Mouse (Mus musculus): ENCODE measurements around the gene Arid1b. TPM values are rescaled to one million over a fixed set of nuclear protein-coding genes. Genes with fewer than 3 reads are reported as not detected.

Arid1b gene
- polyA plus RNA-seq, 1 experiment from 2014 or later, result 12.2 TPM

- WGBS, result 71% methylated on average over 10 of the region's 10 CpGs
- Histone ChIP-seq H3K9ac (ENCODE audit: low read length) (no peak overlapping the region), H3K9me3 (ENCODE audit: control insufficient read depth, low read length) (no peaks in the 10 kb centered on the region), H3K4me3 (ENCODE audit: low read depth, low read length) (no peak overlapping the region), H3K27ac (ENCODE audit: low read depth, low read length) (no peak overlapping the region), H3K4me2 (no peak overlapping the region), H3K36me3 (ENCODE audit: control insufficient read depth, insufficient read depth, low read length) (no peaks in the 10 kb centered on the region), H3K4me1 (ENCODE audit: control insufficient read depth, insufficient read depth, low read length) (peaks cover 52% of the 10 kb centered on the region), H3K27me3 (ENCODE audit: control insufficient read depth, insufficient read depth, low read length) (no peaks in the 10 kb centered on the region)
- DNase-seq (ENCODE audit: low spot score, missing footprints) (no peak), ATAC-seq (ENCODE audit: low FRiP score) (no peak)
Measured at GRCm38 (mm10) chr17:5008236-5008635, 14.1 kb downstream of the Arid1b start.

- 69% methylated on average over 5 of the region's 5 CpGs for WGBS
- Histone ChIP-seq H3K36me3 (ENCODE audit: control insufficient read depth, insufficient read depth, low read length) (no peaks in the 10 kb centered on the region), H3K4me3 (ENCODE audit: low read depth, low read length) (no peak overlapping the region), H3K4me2 (no peak overlapping the region), H3K27me3 (ENCODE audit: control insufficient read depth, insufficient read depth, low read length) (no peaks in the 10 kb centered on the region), H3K9ac (ENCODE audit: low read length) (no peak overlapping the region), H3K27ac (ENCODE audit: low read depth, low read length) (no peak overlapping the region), H3K9me3 (ENCODE audit: control insufficient read depth, low read length) (no peaks in the 10 kb centered on the region), H3K4me1 (ENCODE audit: control insufficient read depth, insufficient read depth, low read length) (peaks cover 51% of the 10 kb centered on the region)
- DNase-seq (ENCODE audit: low spot score, missing footprints) (no peak), ATAC-seq (ENCODE audit: low FRiP score) (no peak)
Measured at GRCm38 (mm10) chr17:5008761-5009160, 14.6 kb downstream of the Arid1b start.

- ATAC-seq (ENCODE audit: low FRiP score) (no peak), DNase-seq (ENCODE audit: low spot score, missing footprints) (no peak)
- 80% methylated on average over 12 of the region's 12 CpGs for WGBS
- H3K4me3 ChIP-seq (ENCODE audit: low read depth, low read length), result no peak overlapping the region
- no peak overlapping the region for H3K4me2 ChIP-seq
- peaks cover 43% of the 10 kb centered on the region for H3K4me1 ChIP-seq (ENCODE audit: control insufficient read depth, insufficient read depth, low read length)
- no peak overlapping the region for H3K27ac ChIP-seq (ENCODE audit: low read depth, low read length)
- H3K9ac ChIP-seq (ENCODE audit: low read length), result no peak overlapping the region
- H3K36me3 ChIP-seq (ENCODE audit: control insufficient read depth, insufficient read depth, low read length), result no peaks in the 10 kb centered on the region
- H3K27me3 ChIP-seq (ENCODE audit: control insufficient read depth, insufficient read depth, low read length), result no peaks in the 10 kb centered on the region
- no peaks in the 10 kb centered on the region for H3K9me3 ChIP-seq (ENCODE audit: control insufficient read depth, low read length)
Measured at GRCm38 (mm10) chr17:5009526-5010260, 15.6 kb downstream of the Arid1b start.

GRCm38 (mm10) chr17:5010781-5011180, 16.6 kb downstream of the Arid1b start:
- H3K36me3 ChIP-seq (ENCODE audit: control insufficient read depth, insufficient read depth, low read length), result no peaks in the 10 kb centered on the region
- H3K4me1 ChIP-seq (ENCODE audit: control insufficient read depth, insufficient read depth, low read length), result peaks cover 34% of the 10 kb centered on the region
- WGBS, result 85% methylated on average over 7 of the region's 7 CpGs
- no peak overlapping the region for H3K9ac ChIP-seq (ENCODE audit: low read length)
- no peak overlapping the region for H3K27ac ChIP-seq (ENCODE audit: low read depth, low read length)
- no peak for DNase-seq (ENCODE audit: low spot score, missing footprints)
- no peaks in the 10 kb centered on the region for H3K27me3 ChIP-seq (ENCODE audit: control insufficient read depth, insufficient read depth, low read length)
- no peak for ATAC-seq (ENCODE audit: low FRiP score)
- H3K9me3 ChIP-seq (ENCODE audit: control insufficient read depth, low read length), result no peaks in the 10 kb centered on the region
- H3K4me2 ChIP-seq, result no peak overlapping the region
- H3K4me3 ChIP-seq (ENCODE audit: low read depth, low read length), result no peak overlapping the region

- no peak for DNase-seq (ENCODE audit: low spot score, missing footprints)
- no peaks in the 10 kb centered on the region for H3K36me3 ChIP-seq (ENCODE audit: control insufficient read depth, insufficient read depth, low read length)
- H3K9ac ChIP-seq (ENCODE audit: low read length), result no peak overlapping the region
- no peak overlapping the region for H3K27ac ChIP-seq (ENCODE audit: low read depth, low read length)
- H3K4me1 ChIP-seq (ENCODE audit: control insufficient read depth, insufficient read depth, low read length), result peaks cover 26% of the 10 kb centered on the region
- no peak overlapping the region for H3K4me3 ChIP-seq (ENCODE audit: low read depth, low read length)
- no peak for ATAC-seq (ENCODE audit: low FRiP score)
- no peaks in the 10 kb centered on the region for H3K27me3 ChIP-seq (ENCODE audit: control insufficient read depth, insufficient read depth, low read length)
- H3K9me3 ChIP-seq (ENCODE audit: control insufficient read depth, low read length), result no peaks in the 10 kb centered on the region
- WGBS, result 85% methylated on average over 3 of the region's 3 CpGs
- H3K4me2 ChIP-seq, result no peak overlapping the region
Measured at GRCm38 (mm10) chr17:5012091-5012490, 18.0 kb downstream of the Arid1b start.

- Histone ChIP-seq H3K4me2 (no peak overlapping the region), H3K36me3 (ENCODE audit: control insufficient read depth, insufficient read depth, low read length) (no peaks in the 10 kb centered on the region), H3K4me1 (ENCODE audit: control insufficient read depth, insufficient read depth, low read length) (peaks cover 22% of the 10 kb centered on the region), H3K9ac (ENCODE audit: low read length) (no peak overlapping the region), H3K9me3 (ENCODE audit: control insufficient read depth, low read length) (no peaks in the 10 kb centered on the region), H3K4me3 (ENCODE audit: low read depth, low read length) (no peak overlapping the region), H3K27ac (ENCODE audit: low read depth, low read length) (no peak overlapping the region), H3K27me3 (ENCODE audit: control insufficient read depth, insufficient read depth, low read length) (no peaks in the 10 kb centered on the region)
- DNase-seq (ENCODE audit: low spot score, missing footprints) (no peak), ATAC-seq (ENCODE audit: low FRiP score) (no peak)
- 78% methylated on average over 4 of the region's 4 CpGs for WGBS
Measured at GRCm38 (mm10) chr17:5012517-5012916, 18.4 kb downstream of the Arid1b start.

- Histone ChIP-seq H3K27ac (ENCODE audit: low read depth, low read length) (no peak overlapping the region), H3K4me2 (no peak overlapping the region), H3K9ac (ENCODE audit: low read length) (no peak overlapping the region), H3K4me1 (ENCODE audit: control insufficient read depth, insufficient read depth, low read length) (peaks cover 4% of the 10 kb centered on the region), H3K36me3 (ENCODE audit: control insufficient read depth, insufficient read depth, low read length) (no peaks in the 10 kb centered on the region), H3K27me3 (ENCODE audit: control insufficient read depth, insufficient read depth, low read length) (no peaks in the 10 kb centered on the region), H3K9me3 (ENCODE audit: control insufficient read depth, low read length) (no peaks in the 10 kb centered on the region), H3K4me3 (ENCODE audit: low read depth, low read length) (no peak overlapping the region)
- DNase-seq (ENCODE audit: low spot score, missing footprints) (no peak), ATAC-seq (ENCODE audit: low FRiP score) (no peak)
- WGBS, result 79% methylated on average over 23 of the region's 23 CpGs
Measured at GRCm38 (mm10) chr17:5014327-5014957, 20.3 kb downstream of the Arid1b start.

GRCm38 (mm10) chr17:5016404-5016803, 22.3 kb downstream of the Arid1b start:
- ATAC-seq (ENCODE audit: low FRiP score) (no peak), DNase-seq (ENCODE audit: low spot score, missing footprints) (no peak)
- no peaks in the 10 kb centered on the region for H3K9me3 ChIP-seq (ENCODE audit: control insufficient read depth, low read length)
- H3K36me3 ChIP-seq (ENCODE audit: control insufficient read depth, insufficient read depth, low read length), result no peaks in the 10 kb centered on the region
- H3K4me2 ChIP-seq, result no peak overlapping the region
- H3K4me3 ChIP-seq (ENCODE audit: low read depth, low read length), result no peak overlapping the region
- H3K27me3 ChIP-seq (ENCODE audit: control insufficient read depth, insufficient read depth, low read length), result no peaks in the 10 kb centered on the region
- no peak overlapping the region for H3K27ac ChIP-seq (ENCODE audit: low read depth, low read length)
- H3K9ac ChIP-seq (ENCODE audit: low read length), result no peak overlapping the region
- WGBS, result 67% methylated on average over 4 of the region's 4 CpGs
- H3K4me1 ChIP-seq (ENCODE audit: control insufficient read depth, insufficient read depth, low read length), result peaks cover 7% of the 10 kb centered on the region

- Histone ChIP-seq H3K4me1 (ENCODE audit: control insufficient read depth, insufficient read depth, low read length) (peaks cover 10% of the 10 kb centered on the region), H3K27ac (ENCODE audit: low read depth, low read length) (no peak overlapping the region), H3K9me3 (ENCODE audit: control insufficient read depth, low read length) (no peaks in the 10 kb centered on the region), H3K4me3 (ENCODE audit: low read depth, low read length) (no peak overlapping the region), H3K27me3 (ENCODE audit: control insufficient read depth, insufficient read depth, low read length) (no peaks in the 10 kb centered on the region), H3K4me2 (no peak overlapping the region), H3K9ac (ENCODE audit: low read length) (no peak overlapping the region), H3K36me3 (ENCODE audit: control insufficient read depth, insufficient read depth, low read length) (no peaks in the 10 kb centered on the region)
- WGBS, result 91% methylated on average over 10 of the region's 10 CpGs
- ATAC-seq (ENCODE audit: low FRiP score), result no peak
- no peak for DNase-seq (ENCODE audit: low spot score, missing footprints)
Measured at GRCm38 (mm10) chr17:5017065-5017464, 22.9 kb downstream of the Arid1b start.
